Mouse (Mus musculus): Measurements from ENCODE around the gene Rpl35.

Rpl35 gene

DNA sequence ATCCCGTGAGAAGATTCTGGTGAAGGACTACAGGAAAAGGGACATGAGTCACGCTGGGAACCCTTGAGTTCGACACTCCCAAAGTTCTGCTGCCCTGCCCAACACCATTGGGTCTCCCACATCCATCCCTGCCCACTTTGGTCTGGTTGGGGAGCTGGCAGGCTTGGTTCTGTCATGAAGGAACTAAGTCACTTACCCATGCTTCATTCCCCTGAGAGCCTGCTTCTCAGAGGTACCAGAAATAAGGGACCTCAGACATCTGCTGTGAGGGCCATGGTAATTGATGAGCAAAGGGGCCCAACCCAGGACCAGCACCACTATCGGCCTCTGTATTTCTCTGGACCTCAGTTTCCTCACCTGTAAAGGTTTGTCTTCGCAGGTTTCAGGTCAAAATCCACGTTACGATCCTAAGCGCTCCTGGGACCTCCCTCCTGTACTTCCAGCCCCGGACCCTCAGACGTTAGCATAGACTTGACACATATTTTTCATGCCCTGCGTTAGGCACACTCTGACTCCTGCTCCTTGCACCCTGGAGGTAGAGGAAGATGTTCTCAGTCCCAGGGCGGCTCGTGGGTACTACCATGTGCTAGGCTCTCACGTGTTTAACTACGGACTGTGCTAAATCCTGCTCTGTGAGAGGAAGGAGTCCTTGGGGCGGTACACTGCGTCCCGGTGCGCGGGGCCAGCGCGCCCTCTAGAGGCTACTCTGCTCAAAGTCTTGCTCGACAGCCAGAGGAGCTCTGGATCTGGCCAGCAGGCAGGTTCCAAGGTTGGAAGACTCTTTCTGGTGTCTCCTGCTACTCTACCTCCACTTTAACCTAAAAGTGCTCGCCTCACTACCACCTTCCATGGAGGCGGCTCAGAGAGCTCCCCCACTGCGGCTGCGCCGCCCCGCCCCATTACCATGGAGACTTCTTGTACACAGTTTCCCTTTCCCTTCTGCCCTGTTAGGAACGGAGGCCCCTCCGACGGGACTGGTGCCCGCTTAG is 7.7 kb downstream of the Rpl35 start, which contains the start of gene Wdr38:
Wdr38 (plus strand) TSS at position 91 of the 989 bp plus-strand sequence.
- peak; percentile 88 for DNase-seq (ENCODE audit: low spot score in 2 of 2)

DNA sequence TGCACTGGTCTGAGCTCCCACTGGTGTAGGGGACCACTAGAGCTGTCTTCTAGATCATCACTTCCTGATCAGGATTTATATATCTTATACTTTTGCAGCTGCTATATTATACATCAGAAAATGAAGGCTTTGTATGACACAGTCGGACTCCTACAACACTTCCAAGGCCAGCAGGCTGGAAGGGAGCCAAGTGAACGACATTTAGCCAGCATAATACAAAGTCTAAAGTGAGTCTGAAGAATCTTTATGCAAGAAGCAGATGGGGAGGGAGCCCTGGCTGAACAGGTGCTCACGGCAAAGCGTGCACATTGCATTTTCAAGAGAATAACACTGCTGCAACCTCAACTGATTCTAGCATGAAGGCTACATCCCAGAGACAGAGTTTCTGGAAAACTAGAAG is 13.0 kb downstream of the Rpl35 start:
- no peak for DNase-seq (ENCODE audit: low spot score in 2 of 2)

DNA sequence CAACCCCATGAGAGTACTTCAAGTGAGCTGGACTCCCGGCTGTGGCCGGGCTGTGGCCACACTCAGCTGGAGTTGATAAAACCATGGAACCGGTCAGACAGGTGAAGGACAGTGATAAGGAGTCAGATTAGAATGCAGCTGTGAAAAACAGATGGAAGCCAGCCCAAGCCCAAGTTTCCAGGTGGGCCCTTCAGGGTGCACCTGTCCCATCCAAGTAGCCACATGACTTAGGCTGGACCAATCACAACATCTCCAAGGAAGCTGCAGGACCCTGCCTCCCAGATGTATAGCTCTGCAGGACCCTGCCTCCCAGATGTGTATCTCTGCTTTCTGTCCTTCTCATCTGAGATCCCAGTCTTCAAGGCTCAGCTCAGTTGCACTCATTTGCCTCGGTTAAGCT is 13.4 kb downstream of the Rpl35 start:
- DNase-seq (ENCODE audit: low spot score in 2 of 2): no peak

GRCm38 (mm10) chr2:38988929-38989328 is 16.5 kb downstream of the Rpl35 start:
- DNase-seq (ENCODE audit: low spot score in 2 of 2): no peak

DNA sequence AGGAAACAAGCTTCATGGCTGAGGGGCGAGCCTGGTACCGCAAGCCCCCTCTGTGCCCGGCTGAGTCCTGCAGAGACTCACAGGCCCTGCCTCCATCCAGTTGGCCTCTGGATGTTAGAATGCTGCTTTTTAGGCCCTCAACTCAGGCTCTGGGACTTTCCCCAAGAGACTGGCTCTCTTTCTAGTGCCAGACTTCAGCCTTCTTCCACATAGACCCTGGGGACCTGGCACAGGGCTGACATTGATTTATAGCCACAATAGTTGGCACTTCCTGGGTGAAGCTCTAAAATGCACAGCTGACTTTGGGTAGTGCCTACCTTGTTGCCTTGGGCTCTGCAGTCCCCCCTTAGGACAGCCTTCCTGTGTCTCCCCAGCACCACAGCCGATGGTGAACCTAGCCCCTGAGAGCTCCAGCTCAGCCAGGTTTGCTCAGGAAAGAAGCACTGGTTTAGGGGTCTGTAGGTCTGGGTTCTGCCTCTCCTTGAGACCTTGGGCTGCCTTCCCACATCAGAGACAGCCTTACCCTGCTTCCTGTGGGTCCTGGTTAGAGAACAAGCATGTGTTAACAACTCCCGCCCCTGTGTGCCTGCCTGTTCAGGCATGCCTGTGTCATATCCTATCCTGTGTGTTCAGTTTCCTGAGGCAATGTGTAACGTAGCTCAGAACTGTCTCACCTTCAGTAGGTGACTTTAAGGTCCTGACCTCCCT is 17.5 kb downstream of the Rpl35 start:
- DNase-seq (ENCODE audit: low spot score in 2 of 2): no peak

DNA sequence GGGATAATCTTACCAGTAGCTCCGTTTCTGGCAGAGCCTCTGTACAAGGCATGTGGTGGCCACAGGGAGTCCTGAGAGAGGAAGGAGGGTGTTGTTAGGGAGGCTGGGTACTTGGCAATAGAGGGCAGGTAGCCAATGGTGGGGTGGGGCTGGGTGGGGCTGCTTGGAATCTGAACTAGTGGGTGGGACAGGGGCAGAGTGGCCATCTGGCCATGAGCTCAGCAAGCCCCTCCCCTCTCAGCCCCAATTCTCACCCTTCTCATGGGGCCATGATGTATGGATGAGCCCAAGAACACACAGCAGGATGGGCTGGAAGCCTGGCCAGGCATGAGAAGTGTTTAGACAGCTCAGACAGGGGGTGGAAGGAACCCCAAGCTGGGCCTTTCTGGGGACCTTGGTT is 18.1 kb downstream of the Rpl35 start:
- no peak for DNase-seq (ENCODE audit: low spot score in 2 of 2)

GRCm38 (mm10) chr2:38986580-38986979 is 18.8 kb downstream of the Rpl35 start:
- no peak for DNase-seq (ENCODE audit: low spot score in 2 of 2)

DNA sequence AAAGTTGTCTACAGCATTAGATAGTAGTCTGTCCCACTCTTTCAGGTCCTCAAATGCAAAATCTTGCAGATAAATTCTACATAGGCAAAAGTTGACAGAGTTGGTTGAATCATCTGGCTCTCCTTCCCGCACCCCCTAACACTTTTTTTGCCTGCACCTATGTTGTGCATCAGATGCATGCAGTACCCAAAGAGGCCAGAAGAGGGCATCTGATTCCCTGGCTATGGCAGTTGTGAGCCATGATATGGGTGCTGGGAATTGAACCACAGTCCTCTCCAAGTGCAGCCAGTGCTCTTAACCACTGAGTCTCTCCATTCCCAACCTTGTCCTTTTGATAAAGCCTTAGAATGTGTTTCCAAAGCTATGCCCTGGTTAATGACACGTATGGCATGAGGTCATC is 22.0 kb downstream of the Rpl35 start:
- no peak for DNase-seq (ENCODE audit: low spot score in 2 of 2)

- DNase-seq (ENCODE audit: low spot score in 2 of 2): no peak
These were observed 27.6 kb downstream of the Rpl35 start for GRCm38 (mm10) chr2:38977837-38978236.

GRCm38 (mm10) chr2:38975941-38976805 is 29.3 kb downstream of the Rpl35 start:
- DNase-seq (ENCODE audit: low spot score in 2 of 2): no peak

DNA sequence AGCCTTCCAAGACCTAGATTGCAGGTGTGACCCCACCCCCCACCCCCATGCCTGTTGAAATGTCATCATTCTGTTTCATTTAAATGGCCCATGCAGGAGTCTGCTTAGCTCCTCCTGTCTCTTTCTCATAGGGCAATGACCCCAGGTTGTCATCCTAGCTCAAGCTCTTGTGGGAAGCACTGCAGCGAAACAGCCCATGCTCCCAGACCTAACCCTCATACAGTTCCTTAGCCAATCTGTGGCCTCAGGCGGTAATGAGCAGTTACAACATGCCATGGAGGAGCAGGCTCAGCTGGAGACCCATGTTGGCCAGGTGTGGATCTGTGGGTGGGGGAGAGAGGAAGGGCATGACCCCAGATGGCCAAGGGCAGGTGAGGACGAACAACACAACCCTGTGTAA is 30.2 kb downstream of the Rpl35 start:
- no peak for DNase-seq (ENCODE audit: low spot score in 2 of 2)

DNA sequence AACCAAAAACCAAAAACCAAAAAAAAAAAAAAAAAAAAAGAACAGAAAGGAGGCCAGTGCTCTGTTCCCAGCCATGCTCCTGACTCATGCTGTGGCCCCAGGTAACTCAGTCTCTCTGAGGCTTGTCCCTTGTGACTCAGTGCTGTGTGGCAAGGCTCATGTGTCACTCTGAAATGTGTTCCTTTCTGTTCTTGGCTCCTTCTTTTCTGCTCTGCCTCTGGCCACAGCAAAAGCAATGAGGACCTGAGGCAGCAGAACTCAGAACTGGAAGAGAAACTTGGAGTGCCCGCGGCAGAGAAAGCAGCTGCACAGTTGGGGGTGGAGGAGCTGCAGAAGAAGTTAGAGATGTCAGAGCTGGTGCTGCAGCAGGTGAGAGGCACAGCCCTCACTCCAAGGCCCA is 31.3 kb downstream of the Rpl35 start:
- no peak for DNase-seq (ENCODE audit: low spot score in 2 of 2)

DNA sequence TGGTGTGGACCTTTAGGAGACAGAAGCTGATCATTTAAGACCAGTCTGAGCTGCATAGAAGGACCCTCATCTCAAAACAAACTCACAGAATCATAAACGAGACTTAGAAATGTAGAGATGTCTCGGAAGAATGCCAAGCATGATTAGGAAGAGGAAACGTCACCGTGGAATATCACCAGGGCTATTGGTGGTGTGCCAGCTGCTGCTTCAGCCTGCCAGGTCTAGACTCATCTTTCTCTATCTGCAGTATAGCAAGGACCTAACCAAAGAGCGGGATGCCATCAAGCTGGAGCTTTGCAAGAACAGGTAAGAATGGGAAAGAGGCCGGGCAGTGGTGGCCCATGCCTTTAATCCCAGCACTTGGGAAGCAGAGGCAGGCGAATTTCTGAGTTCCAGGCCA is 31.7 kb downstream of the Rpl35 start:
- no peak for DNase-seq (ENCODE audit: low spot score in 2 of 2)

- DNase-seq (ENCODE audit: low spot score in 2 of 2): no peak
These were observed 32.2 kb downstream of the Rpl35 start for GRCm38 (mm10) chr2:38973223-38973622.

DNA sequence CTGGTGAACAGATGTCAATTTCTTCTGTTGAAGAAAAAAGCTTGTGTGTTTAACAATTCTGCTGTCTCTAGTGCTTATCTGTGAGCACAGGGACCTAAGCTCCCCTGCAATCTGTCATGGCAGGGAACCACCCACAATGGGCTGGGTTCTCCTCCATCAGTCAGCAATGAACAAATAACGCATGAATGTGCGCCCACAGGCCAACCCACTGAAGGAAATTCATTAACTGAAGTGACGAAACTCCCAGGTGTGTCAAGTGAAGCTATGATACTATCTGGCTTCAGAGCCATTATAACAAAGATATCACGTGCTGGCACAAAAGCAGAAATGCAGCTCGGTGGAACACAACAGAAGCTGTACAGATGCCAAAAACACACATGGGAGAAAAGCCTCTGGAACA is 35.4 kb downstream of the Rpl35 start:
- DNase-seq (ENCODE audit: low spot score in 2 of 2): no peak

DNA sequence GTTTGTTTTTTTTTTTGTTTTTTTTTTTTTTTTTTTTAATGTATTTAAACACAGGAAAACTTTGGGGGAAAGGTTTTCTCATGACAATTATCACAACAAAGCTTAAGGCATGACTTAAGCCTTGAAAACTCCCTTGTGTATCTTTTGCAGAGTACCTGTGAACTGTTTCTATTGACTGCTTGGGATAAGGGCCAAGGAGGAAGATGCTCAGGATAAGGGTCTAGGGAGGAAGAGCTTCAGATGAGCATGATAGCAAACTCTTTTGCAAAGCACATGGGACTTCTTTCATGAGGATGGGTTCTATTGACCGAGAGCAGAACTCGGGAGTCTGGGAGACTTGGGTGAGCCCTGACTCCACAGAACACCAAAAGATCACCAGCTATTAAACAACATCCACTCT is 35.8 kb downstream of the Rpl35 start:
- no peak for DNase-seq (ENCODE audit: low spot score in 2 of 2)

DNA sequence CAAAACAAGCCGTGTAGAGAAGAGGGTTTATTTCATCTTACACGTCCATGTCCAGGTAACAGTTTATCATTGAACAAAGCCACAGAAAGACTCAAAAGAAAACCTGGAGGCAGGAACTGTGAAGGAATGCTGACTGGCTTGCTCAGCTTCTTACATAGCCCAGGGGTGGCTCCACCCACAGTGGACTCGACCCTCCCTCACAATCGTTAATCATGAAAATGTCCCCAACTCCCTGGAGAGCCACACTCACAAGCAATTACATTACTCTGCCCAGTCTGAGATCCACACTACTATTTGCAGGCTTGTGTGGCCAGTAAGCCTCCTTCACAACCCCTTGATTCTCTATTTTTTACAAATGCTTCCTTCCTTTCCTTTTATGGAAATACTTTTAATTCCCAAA is 41.2 kb downstream of the Rpl35 start:
- DNase-seq (ENCODE audit: low spot score in 2 of 2): no peak

- DNase-seq (ENCODE audit: low spot score in 2 of 2): no peak
These were observed 47.7 kb downstream of the Rpl35 start for GRCm38 (mm10) chr2:38957671-38958223.

- no peak for DNase-seq (ENCODE audit: low spot score in 2 of 2)
These were observed 49.4 kb downstream of the Rpl35 start for GRCm38 (mm10) chr2:38956062-38956461.

GRCm38 (mm10) chr2:38953152-38953883 is 52.1 kb downstream of the Rpl35 start:
- peak in 1 of 2 experiments; percentile 28 for DNase-seq (ENCODE audit: low spot score in 2 of 2)

Data from frontal cortex, postnatal 25 days (tissue).